Mouse (Mus musculus) T-helper 17 cell (primary cell): ENCODE measurements around the gene Lasp1.

Source experiments
- in situ Hi-C, 2 experiments: fragments of 300-600 bp; cut with MboI, MseI; formaldehyde crosslinking; loops; 1 replicate in 1 of 2; 2 replicates in 1 of 2; pipeline ENCODE4 v1.15.1; 2025; ENCODE audit warnings: high pct_unique_total_duplicates in 2 of 2

Gene Lasp1

GRCm38 (mm10) chr11:97809235-97810121 is 10.7 kb downstream of the Lasp1 start:
- in situ Hi-C loops: no loop called here

GRCm38 (mm10) chr11:97810356-97810755 is 11.6 kb downstream of the Lasp1 start:
- in situ Hi-C loops: no loop called here

GRCm38 (mm10) chr11:97810970-97811369 is 12.2 kb downstream of the Lasp1 start:
- in situ Hi-C loops: no loop called here

- in situ Hi-C loops: no loop called here
These were observed 13.0 kb downstream of the Lasp1 start for GRCm38 (mm10) chr11:97811569-97812362.

GRCm38 (mm10) chr11:97812491-97812921 is 13.7 kb downstream of the Lasp1 start:
- in situ Hi-C loops: no loop called here

GRCm38 (mm10) chr11:97813085-97813484 is 14.3 kb downstream of the Lasp1 start:
- in situ Hi-C loops: no loop called here

GRCm38 (mm10) chr11:97813746-97814515 is 15.1 kb downstream of the Lasp1 start:
- in situ Hi-C loops: no loop called here

- in situ Hi-C loops: no loop called here
These were observed 16.9 kb downstream of the Lasp1 start for GRCm38 (mm10) chr11:97815736-97816135.

GRCm38 (mm10) chr11:97816176-97816575 is 17.4 kb downstream of the Lasp1 start:
- in situ Hi-C loops: no loop called here

- in situ Hi-C loops: no loop called here
These were observed 18.1 kb downstream of the Lasp1 start for GRCm38 (mm10) chr11:97816916-97817315.

- in situ Hi-C loops: no loop called here
These were observed 18.6 kb downstream of the Lasp1 start for GRCm38 (mm10) chr11:97817379-97817778.

GRCm38 (mm10) chr11:97818003-97818402 is 19.2 kb downstream of the Lasp1 start:
- in situ Hi-C loops: no loop called here

- in situ Hi-C loops: no loop called here
These were observed 19.8 kb downstream of the Lasp1 start for GRCm38 (mm10) chr11:97818571-97818970.

- in situ Hi-C loops: no loop called here
These were observed 20.3 kb downstream of the Lasp1 start for GRCm38 (mm10) chr11:97819102-97819501.

- in situ Hi-C loops: loop anchor here in 1 of 2 experiments (10.0 kb wide), 1 partner anchor 1515 kb away; the partner anchor contains the start of gene Hoxb5
These were observed 21.1 kb downstream of the Lasp1 start for GRCm38 (mm10) chr11:97819923-97820322.

GRCm38 (mm10) chr11:97820840-97821239 is 22.0 kb downstream of the Lasp1 start:
- in situ Hi-C loops: loop anchor here in 1 of 2 experiments (10.0 kb wide), 1 partner anchor 1516 kb away; the partner anchor contains the start of gene Hoxb5

GRCm38 (mm10) chr11:97821401-97822064 is 22.7 kb downstream of the Lasp1 start:
- in situ Hi-C loops: loop anchor here in 1 of 2 experiments (10.0 kb wide), 1 partner anchor 1517 kb away; the partner anchor contains the start of gene Hoxb5

GRCm38 (mm10) chr11:97822840-97823603 is 24.2 kb downstream of the Lasp1 start:
- in situ Hi-C loops: loop anchor here in 1 of 2 experiments (10.0 kb wide), 1 partner anchor 1518 kb away; the partner anchor contains the start of gene Hoxb5

- in situ Hi-C loops: loop anchor here in 1 of 2 experiments (10.0 kb wide), 1 partner anchor 1519 kb away; the partner anchor contains the start of gene Hoxb5
These were observed 25.4 kb downstream of the Lasp1 start for GRCm38 (mm10) chr11:97824168-97824567.

- in situ Hi-C loops: loop anchor here in 1 of 2 experiments (10.0 to 25.0 kb wide), 2 partner anchors 1520 to 1763 kb away; partner anchors contain the start of genes Hoxb5 and Ube2z
These were observed 26.1 kb downstream of the Lasp1 start for GRCm38 (mm10) chr11:97824895-97825294.
